32 mouse cellular contexts compared by ENCODE assay signal in the genomic region with DNA sequence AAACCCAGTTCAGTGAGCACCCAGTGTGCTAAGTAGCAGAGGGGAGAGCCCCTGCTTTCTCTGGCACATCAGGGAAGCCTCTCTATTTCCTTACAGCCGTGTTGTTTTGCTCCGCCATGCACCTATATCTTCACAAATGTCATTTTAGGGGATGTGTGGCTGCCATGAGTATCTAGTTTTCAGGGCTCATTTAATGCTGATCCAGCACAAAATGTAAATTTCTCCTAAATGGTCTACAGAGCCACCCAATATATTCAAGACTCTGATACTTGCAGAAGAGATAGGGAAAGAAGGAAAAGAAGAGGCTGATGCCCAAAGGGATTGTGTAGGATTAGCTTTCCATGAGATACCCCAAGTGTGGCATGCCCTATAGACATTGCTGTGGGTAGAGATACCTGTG.
"Had no signal": no experiment of that assay in that cellular context is flagged by ENCODE, and none has a peak within 500 bp of the region (broad histone marks: within the 10 kb centered on the region; RNA-seq: fewer than 3 reads in every experiment).

No protein-coding gene starts in this region.

- H3K4me3 ChIP-seq: heart, embryonic 12.5 days; heart, embryonic 13.5 days; heart, embryonic 15.5 days; hindbrain, embryonic 10.5 days; hindbrain, embryonic 12.5 days; hindbrain, embryonic 13.5 days; hindbrain, embryonic 15.5 days; intestine, embryonic 15.5 days; kidney, embryonic 15.5 days; layer of hippocampus, adult 2 months; left cerebral cortex, adult 2 months had no signal

- H3K36me3 ChIP-seq: heart, embryonic 12.5 days; heart, embryonic 13.5 days; heart, embryonic 15.5 days; hindbrain, embryonic 10.5 days; hindbrain, embryonic 12.5 days; hindbrain, embryonic 13.5 days; hindbrain, embryonic 15.5 days; intestine, embryonic 15.5 days; kidney, embryonic 15.5 days had no signal

- H3K4me1 ChIP-seq: heart, embryonic 12.5 days; heart, embryonic 13.5 days; heart, embryonic 15.5 days; intestine, embryonic 15.5 days had no signal

- DNase-seq: heart, postnatal 10 days; heart, postnatal 14 days; heart, postnatal 4 days; kidney, adult 11 months; kidney, adult 18-20 months; kidney, adult 2 months; kidney, adult 8-10 months; kidney, adult 9 months; kidney, postnatal 10 days; kidney, postnatal 14 days; kidney, postnatal 25 days; kidney, postnatal 36 days; kidney, postnatal 4 days; layer of hippocampus, adult 9-11 months; layer of hippocampus, postnatal 36 days had no signal

- H3K9ac ChIP-seq: heart, embryonic 12.5 days; heart, embryonic 13.5 days; heart, embryonic 15.5 days; hindbrain, embryonic 12.5 days; hindbrain, embryonic 13.5 days; hindbrain, embryonic 14.5 days; hindbrain, embryonic 15.5 days; intestine, embryonic 15.5 days; kidney, embryonic 15.5 days had no signal

- H3K4me2 ChIP-seq: heart, embryonic 12.5 days; heart, embryonic 13.5 days; heart, embryonic 15.5 days; hindbrain, embryonic 12.5 days; hindbrain, embryonic 13.5 days; hindbrain, embryonic 14.5 days; hindbrain, embryonic 15.5 days; intestine, embryonic 15.5 days; kidney, embryonic 15.5 days had no signal

- ATAC-seq: hindbrain, embryonic 16.5 days; hindbrain, postnatal 0 days; inflammation-experienced regulatory T-cells, adult 6 months; intestine, embryonic 15.5 days; intestine, postnatal 0 days had no signal

- H3K9me3 ChIP-seq: heart, embryonic 12.5 days; heart, embryonic 13.5 days; heart, embryonic 15.5 days; hindbrain, embryonic 10.5 days; hindbrain, embryonic 12.5 days; hindbrain, embryonic 13.5 days; hindbrain, embryonic 15.5 days; intestine, embryonic 15.5 days; kidney, embryonic 15.5 days had no signal

- H3K27me3 ChIP-seq: heart, embryonic 12.5 days; heart, embryonic 13.5 days; heart, embryonic 15.5 days; hindbrain, embryonic 12.5 days; hindbrain, embryonic 13.5 days; hindbrain, embryonic 15.5 days; intestine, embryonic 15.5 days; kidney, embryonic 15.5 days had no signal

- H3K27ac ChIP-seq: heart, embryonic 13.5 days; heart, embryonic 15.5 days; hindbrain, embryonic 10.5 days; hindbrain, embryonic 12.5 days; hindbrain, embryonic 13.5 days; hindbrain, embryonic 14.5 days; hindbrain, embryonic 15.5 days; hindbrain, postnatal 0 days; intestine, embryonic 15.5 days; kidney, embryonic 15.5 days; kidney, postnatal 0 days; layer of hippocampus, adult 2 months; left cerebral cortex, adult 2 months had no signal
